Mouse (Mus musculus) heart, adult 2 months (tissue): ENCODE data around the gene Podxl2.
A peak's percentile ranks its signal among the peaks of the same experiment; 100 is the strongest.

Experiments
- CTCF ChIP-seq: fragments of 200-600 bp; IDR thresholded peaks from 2 replicates; pipeline ENCODE4 v1.8.1; 2022; ENCODE audit warnings: antibody characterized with exemption, mild to moderate bottlenecking, moderate library complexity
- EP300 ChIP-seq: fragments of 200-500 bp; IDR thresholded peaks from 2 replicates; pipeline ENCODE4 v1.6.1; 2011; ENCODE audit warnings: low read depth, low read length, control low read depth; ENCODE audit not compliant: insufficient read depth
- POLR2A ChIP-seq: fragments of 200-500 bp; IDR thresholded peaks from 2 replicates; pipeline ENCODE4 v1.6.1; 2011; ENCODE audit warnings: mild to moderate bottlenecking, low read depth, low read length, control low read depth; ENCODE audit not compliant: insufficient read depth

DNA sequence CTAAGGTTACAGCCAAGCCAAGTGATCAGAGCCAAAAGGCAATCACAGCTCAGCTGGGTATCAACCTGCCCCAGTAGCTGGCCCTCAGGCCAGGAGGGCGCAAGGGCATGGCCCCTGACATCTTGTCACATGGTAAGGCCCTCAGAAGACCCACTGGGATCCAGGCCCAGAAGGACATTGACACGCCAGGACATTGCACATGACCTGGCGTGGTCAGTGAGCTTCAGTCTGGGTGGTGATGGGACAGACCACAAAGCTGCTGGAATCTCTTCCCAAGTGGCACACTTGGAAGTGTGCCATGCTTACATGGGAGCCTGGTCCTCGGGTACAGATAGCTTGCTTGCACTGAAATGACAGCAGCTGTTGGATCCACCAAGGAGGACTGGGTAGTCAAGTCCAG is 38.2 kb upstream of the Podxl2 start:
- no peak for TF ChIP-seq CTCF
- no peak for TF ChIP-seq POLR2A
- peak; percentile 59; the same call in 1 of the 2 replicates for TF ChIP-seq EP300
